Mouse (Mus musculus) CH12.LX (cell line): ENCODE measurements around the gene Nedd8. TPM values are rescaled to one million over a fixed set of nuclear protein-coding genes. Genes with fewer than 3 reads are reported as not detected.

ENCODE experiments used
- DNase-seq: peaks from one replicate; pipeline ENCODE4 v3.0.0-alpha.2; 2013; ENCODE audit errors: extremely low read depth
- H3K27ac ChIP-seq: 2 replicates; pipeline ENCODE4 v1.5.1; 2012; ENCODE audit warnings: low read depth, mild to moderate bottlenecking, control low read depth, moderate library complexity; ENCODE audit not compliant: insufficient read depth
- H3K27me3 ChIP-seq: replicated peaks from 2 replicates; pipeline ENCODE3; 2012; ENCODE audit warnings: inconsistent platforms
- H3K36me3 ChIP-seq, 2 experiments: replicated peaks in 1 of 2; 2 replicates each; pipeline versions ENCODE3 to v1.6.1; 2012; ENCODE audit warnings: inconsistent platforms in 1 of 2, low read length in 1 of 2, mild to moderate bottlenecking in 1 of 2, mixed read lengths in 1 of 2, moderate library complexity in 1 of 2; ENCODE audit not compliant: control insufficient read depth in 1 of 2, insufficient read depth in 1 of 2
- H3K4me1 ChIP-seq, 2 experiments: 2 replicates each; pipeline ENCODE4 v1.6.1; 2012; ENCODE audit warnings: inconsistent platforms in 1 of 2, moderate library complexity in 1 of 2; ENCODE audit not compliant: insufficient read depth in 2 of 2, control insufficient read depth in 1 of 2
- H3K4me2 ChIP-seq: 2 replicates; pipeline ENCODE4 v1.6.1; 2012; ENCODE audit warnings: low read depth, mild to moderate bottlenecking, control low read depth; ENCODE audit not compliant: poor library complexity, insufficient read depth, severe bottlenecking
- H3K4me3 ChIP-seq, 3 experiments: fragments of 150-350 bp in 1 of 3; sonication (generic) in 1 of 3; replicated peaks in 1 of 3; 2 replicates each; pipeline versions ENCODE3 to v1.5.1; 2011 to 2012; ENCODE audit warnings: low read depth in 2 of 3, low read length in 2 of 3, mild to moderate bottlenecking in 2 of 3, moderate library complexity in 2 of 3, control low read depth in 1 of 3, improper control_type of control experiment in 1 of 3, inconsistent platforms in 1 of 3, mixed read lengths in 1 of 3; ENCODE audit not compliant: poor library complexity in 1 of 3
- H3K79me2 ChIP-seq: replicated peaks from 2 replicates; pipeline ENCODE4 v1.6.1; 2012; ENCODE audit warnings: mild to moderate bottlenecking, moderate library complexity; ENCODE audit not compliant: control insufficient read depth, poor library complexity, insufficient read depth, severe bottlenecking; ENCODE audit errors: extremely low read depth
- H3K9ac ChIP-seq: 2 replicates; pipeline ENCODE4 v1.6.1; 2012; ENCODE audit warnings: low read depth, mild to moderate bottlenecking, control low read depth, moderate library complexity; ENCODE audit not compliant: insufficient read depth
- H3K9me3 ChIP-seq: replicated peaks from 2 replicates; pipeline ENCODE3; 2012; ENCODE audit warnings: low read length, inconsistent platforms, mixed read lengths
- CHD1 ChIP-seq: IDR thresholded peaks from 2 replicates; pipeline ENCODE4 v1.6.1; 2012; ENCODE audit warnings: low read depth, low read length, improper control_type of control experiment, inconsistent platforms
- CHD2 ChIP-seq: IDR thresholded peaks from 2 replicates; pipeline ENCODE4 v1.6.1; 2011; ENCODE audit warnings: low read length, improper control_type of control experiment
- CTCF ChIP-seq, 2 experiments: IDR thresholded peaks in 1 of 2; conservative IDR thresholded peaks in 1 of 2; 2 replicates each; pipeline ENCODE4 v1.5.1; 2011 to 2012; ENCODE audit warnings: low read depth in 2 of 2, low read length in 2 of 2, improper control_type of control experiment in 1 of 2, inconsistent platforms in 1 of 2, mild to moderate bottlenecking in 1 of 2, moderate library complexity in 1 of 2
- ETS1 ChIP-seq: conservative IDR thresholded peaks from 2 replicates; pipeline ENCODE4 v1.6.1; 2012; ENCODE audit warnings: low read depth, mild to moderate bottlenecking, inconsistent platforms, low read length, improper control_type of control experiment, moderate library complexity
- GABPA ChIP-seq: IDR thresholded peaks from 2 replicates; pipeline ENCODE4 v1.6.1; 2012; ENCODE audit warnings: low read depth, low read length, improper control_type of control experiment, inconsistent platforms; ENCODE audit not compliant: insufficient replicate concordance
- HCFC1 ChIP-seq: IDR thresholded peaks from 2 replicates; pipeline ENCODE4 v1.6.1; 2012; ENCODE audit warnings: low read depth, mild to moderate bottlenecking, inconsistent platforms, low read length, improper control_type of control experiment
- JUN ChIP-seq: IDR thresholded peaks from 2 replicates; pipeline ENCODE4 v1.6.1; 2011; ENCODE audit warnings: low read depth, mild to moderate bottlenecking, low read length, improper control_type of control experiment, moderate library complexity; ENCODE audit not compliant: insufficient read depth
- JUND ChIP-seq: conservative IDR thresholded peaks from 2 replicates; pipeline ENCODE4 v1.6.1; 2011; ENCODE audit warnings: low read depth, low read length, improper control_type of control experiment
- MAFK ChIP-seq: IDR thresholded peaks from 2 replicates; pipeline ENCODE4 v1.6.1; 2011; ENCODE audit warnings: low read length, improper control_type of control experiment; ENCODE audit not compliant: insufficient replicate concordance
- MAX ChIP-seq: IDR thresholded peaks from 2 replicates; pipeline ENCODE4 v1.6.1; 2011; ENCODE audit warnings: low read length, improper control_type of control experiment
- MAZ ChIP-seq: IDR thresholded peaks from 2 replicates; pipeline ENCODE4 v1.6.1; 2012; ENCODE audit warnings: low read depth, mild to moderate bottlenecking, inconsistent platforms, low read length, improper control_type of control experiment, moderate library complexity
- MEF2A ChIP-seq: IDR thresholded peaks from 2 replicates; pipeline ENCODE4 v1.6.1; 2014; ENCODE audit warnings: low read depth, mild to moderate bottlenecking, inconsistent platforms, low read length, improper control_type of control experiment, borderline replicate concordance
- MXI1 ChIP-seq: IDR thresholded peaks from 2 replicates; pipeline ENCODE4 v1.6.1; 2011; ENCODE audit warnings: mild to moderate bottlenecking, low read depth, low read length, improper control_type of control experiment
- MYC ChIP-seq: IDR thresholded peaks from 2 replicates; pipeline ENCODE4 v1.6.1; 2011; ENCODE audit warnings: low read depth, mild to moderate bottlenecking, improper control_type of control experiment, low read length
- NELFE ChIP-seq: IDR thresholded peaks from 2 replicates; pipeline ENCODE4 v1.6.1; 2011; ENCODE audit warnings: low read depth, low read length, improper control_type of control experiment
- NRF1 ChIP-seq: IDR thresholded peaks from 2 replicates; pipeline ENCODE4 v1.6.1; 2014; ENCODE audit warnings: low read depth, mild to moderate bottlenecking, inconsistent platforms, low read length, improper control_type of control experiment, moderate library complexity
- POLR2AphosphoS2 ChIP-seq: IDR thresholded peaks from 2 replicates; pipeline ENCODE4 v1.6.1; 2011; ENCODE audit warnings: low read depth, low read length, improper control_type of control experiment
- RCOR1 ChIP-seq: conservative IDR thresholded peaks from 2 replicates; pipeline ENCODE4 v1.6.1; 2012; ENCODE audit warnings: low read depth, mild to moderate bottlenecking, inconsistent platforms, low read length, improper control_type of control experiment
- SMC3 ChIP-seq: IDR thresholded peaks from 2 replicates; pipeline ENCODE4 v1.6.1; 2011; ENCODE audit warnings: low read depth, low read length, improper control_type of control experiment
- TBP ChIP-seq: conservative IDR thresholded peaks from 2 replicates; pipeline ENCODE4 v1.6.1; 2011; ENCODE audit warnings: low read depth, low read length, improper control_type of control experiment
- TCF12 ChIP-seq: IDR thresholded peaks from 2 replicates; pipeline ENCODE4 v1.6.1; 2014; ENCODE audit warnings: low read depth, mild to moderate bottlenecking, inconsistent platforms, low read length, improper control_type of control experiment
- UBTF ChIP-seq: IDR thresholded peaks from 2 replicates; pipeline ENCODE4 v1.6.1; 2012; ENCODE audit warnings: low read depth, mild to moderate bottlenecking, inconsistent platforms, low read length, improper control_type of control experiment, moderate library complexity
- USF1 ChIP-seq: IDR thresholded peaks from 2 replicates; pipeline ENCODE4 v1.6.1; 2014; ENCODE audit warnings: low read depth, mild to moderate bottlenecking, inconsistent platforms, low read length, improper control_type of control experiment
- USF2 ChIP-seq: conservative IDR thresholded peaks from 2 replicates; pipeline ENCODE4 v1.6.1; 2011; ENCODE audit warnings: low read depth, low read length, improper control_type of control experiment
- ZC3H11A ChIP-seq: IDR thresholded peaks from 2 replicates; pipeline ENCODE4 v1.6.1; 2012; ENCODE audit warnings: low read depth, mild to moderate bottlenecking, inconsistent platforms, low read length, improper control_type of control experiment
- ZKSCAN1 ChIP-seq: IDR thresholded peaks from 2 replicates; pipeline ENCODE4 v1.6.1; 2012; ENCODE audit warnings: low read depth, inconsistent platforms, low read length, improper control_type of control experiment, borderline replicate concordance
- ZMIZ1 ChIP-seq: IDR thresholded peaks from 2 replicates; pipeline ENCODE4 v1.6.1; 2012; ENCODE audit warnings: low read depth, mild to moderate bottlenecking, inconsistent platforms, low read length, improper control_type of control experiment
- ZNF384 ChIP-seq: IDR thresholded peaks from 2 replicates; pipeline ENCODE4 v1.6.1; 2012; ENCODE audit warnings: low read depth, low read length, improper control_type of control experiment, inconsistent platforms
- dilution Hi-C: fragments of 300-500 bp; cut with MboI; formaldehyde crosslinking; loops from 2 replicates; pipeline ENCODE4 v1.14.3; 2020; ENCODE audit warnings: low sequenced_read_pairs; ENCODE audit not compliant: extremely low pct_unique_long_range_greater_than_20kb, extremely low pct_ligation_motif_present
- in situ Hi-C: fragments of 300-500 bp; cut with MboI; formaldehyde crosslinking; loops from 3 replicates; pipeline ENCODE4 v1.14.3; 2019; ENCODE audit warnings: low sequenced_read_pairs, low pct_ligation_motif_present, low pct_unique_long_range_greater_than_20kb, mixed read lengths
- polyA plus RNA-seq: library from polyadenylated mRNA; unstranded; fragments of >175 nt; gene quantifications from 2 replicates; pipeline ENCODE4 v1.2.1, GENCODE M21; 2012; ENCODE audit warnings: low read depth; ENCODE audit not compliant: insufficient read length
- total RNA-seq, 2 experiments: library from RNA; depleted of rRNA; stranded (reverse); fragments of 300-350 nt in 1 of 2; fragments of >200 nt in 1 of 2; gene quantifications; 2 replicates each; pipeline ENCODE4 v1.2.3; 2012 to 2014

Nedd8 gene
- total and polyA plus RNA-seq, 3 experiments = 276 to 513 (median 378) TPM

DNA sequence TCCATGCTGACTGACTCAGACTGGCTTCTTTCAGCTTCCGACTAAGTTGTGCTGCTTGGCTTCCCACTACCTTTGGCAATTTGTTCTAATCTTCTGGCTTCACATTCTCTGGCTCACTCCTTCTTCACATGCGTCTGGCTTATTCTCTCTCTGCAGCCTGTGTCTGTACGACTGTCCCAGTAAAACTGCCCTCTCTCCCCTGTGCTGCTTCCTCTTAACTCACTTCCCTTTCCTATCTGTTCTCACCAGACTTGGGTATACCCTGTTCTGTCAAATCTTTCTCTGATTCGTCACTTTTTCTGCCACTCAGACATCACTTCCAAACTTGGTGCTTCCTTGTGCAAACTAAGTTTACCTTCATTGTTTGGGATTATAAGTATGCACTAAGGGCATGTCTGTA, 25.3 kb upstream of the Nedd8 start:
- Histone ChIP-seq H3K4me1 (peaks cover 0 to 3% of the 10 kb centered on the region in 2 experiments; a peak in 2 of 4 replicates), H3K36me3 (no peaks in the 10 kb centered on the region), H3K4me3 (peak overlapping the region in 1 of 3 experiments; percentile 36), H3K9ac (no peak overlapping the region), H3K4me2 (no peak overlapping the region), H3K9me3 (peaks cover 11% of the 10 kb centered on the region), H3K27ac (no peak overlapping the region), H3K79me2 (no peaks in the 10 kb centered on the region), H3K27me3 (no peaks in the 10 kb centered on the region)
- in situ Hi-C loops (no loop called here), dilution Hi-C loops (no loop called here)
- TF ChIP-seq TCF12 (no peak), NRF1 (no peak), CHD1 (no peak), JUN (no peak), UBTF (no peak), MAZ (no peak), RCOR1 (no peak), GABPA (no peak), ZMIZ1 (no peak), MXI1 (no peak), MAX (no peak), ZNF384 (no peak), JUND (no peak), MAFK (no peak), NELFE (no peak), ZC3H11A (no peak), TBP (no peak), USF2 (no peak)
- peak; percentile 42 for DNase-seq

GRCm38 (mm10) chr14:55689433-55689832, 17.5 kb upstream of the Nedd8 start:
- no peaks in the 10 kb centered on the region for H3K36me3 ChIP-seq
- in situ Hi-C loops = no loop called here
- H3K4me3 ChIP-seq = no peak overlapping the region
- peaks cover 6% of the 10 kb centered on the region for H3K9me3 ChIP-seq
- dilution Hi-C loops = no loop called here
- H3K9ac ChIP-seq = no peak overlapping the region
- peaks cover 0 to 5% of the 10 kb centered on the region in 2 experiments; a peak in 1 of 4 replicates for H3K4me1 ChIP-seq
- DNase-seq = no peak
- no peak overlapping the region for H3K4me2 ChIP-seq
- H3K27me3 ChIP-seq = no peaks in the 10 kb centered on the region
- TF ChIP-seq GABPA = no peak
- TF ChIP-seq TCF12 = no peak
- TF ChIP-seq ZNF384 = no peak
- TF ChIP-seq ZKSCAN1 = no peak
- no peak for TF ChIP-seq SMC3
- TF ChIP-seq MYC = no peak
- no peak for TF ChIP-seq CHD1
- no peak for TF ChIP-seq ZMIZ1
- TF ChIP-seq CHD2 = no peak
- no peak for TF ChIP-seq CTCF (conservative IDR thresholded peaks at IDR 0.05 in 1 of 2, IDR thresholded peaks at IDR 0.05 in 1 of 2; ENCODE audit: low read depth in 2 of 2, low read length in 2 of 2)
- no peak for TF ChIP-seq POLR2AphosphoS2
- no peak for TF ChIP-seq TBP
- no peak for TF ChIP-seq ETS1
- TF ChIP-seq HCFC1 = no peak
- TF ChIP-seq JUN = no peak
- TF ChIP-seq NRF1 = no peak
- no peak for TF ChIP-seq ZC3H11A
- no peak for TF ChIP-seq RCOR1
- TF ChIP-seq MEF2A = no peak
- TF ChIP-seq USF1 = no peak
- no peak overlapping the region for H3K27ac ChIP-seq
- no peaks in the 10 kb centered on the region for H3K79me2 ChIP-seq
